Mouse (Mus musculus): Measurements from ENCODE around the gene Akr1cl.
"Not testable (repeated sequence)": the region's sequence is repeated elsewhere in the genome, so short reads cannot be mapped to it uniquely, and the experiment has no call there.

The Akr1cl gene

GRCm38 (mm10) chr1:65032641-65033040, at the start of gene Akr1cl:
Gene Akr1cl, minus strand, starts transcription at chr1:65032759.
- DNase-seq (ENCODE audit: low spot score) = no peak

- no peak for DNase-seq (ENCODE audit: low spot score)
Measured at GRCm38 (mm10) chr1:65082188-65082587, 49.6 kb upstream of the Akr1cl start, which contains the start of gene Crygb. Gene Crygb, minus strand, starts transcription at chr1:65082288.

- DNase-seq (ENCODE audit: low spot score) = no peak
Measured at GRCm38 (mm10) chr1:65075607-65076006, 43.0 kb upstream of the Akr1cl start.

GRCm38 (mm10) chr1:65073589-65073988, 41.0 kb upstream of the Akr1cl start, which contains the start of gene Crygc:
Gene Crygc, minus strand, starts transcription at chr1:65073689.
- no peak for DNase-seq (ENCODE audit: low spot score)

GRCm38 (mm10) chr1:65067842-65068241, 35.3 kb upstream of the Akr1cl start:
- DNase-seq (ENCODE audit: low spot score) = no peak

GRCm38 (mm10) chr1:65064201-65064600, 31.6 kb upstream of the Akr1cl start:
- DNase-seq (ENCODE audit: low spot score) = no peak

- no peak for DNase-seq (ENCODE audit: low spot score)
Measured at GRCm38 (mm10) chr1:65063352-65063751, 30.8 kb upstream of the Akr1cl start, which contains the start of gene Crygd. Gene Crygd, minus strand, starts transcription at chr1:65063452.

- DNase-seq (ENCODE audit: low spot score) = no peak
Measured at GRCm38 (mm10) chr1:65052140-65052539, 19.6 kb upstream of the Akr1cl start.

GRCm38 (mm10) chr1:65051696-65052095, 19.1 kb upstream of the Akr1cl start:
- DNase-seq (ENCODE audit: low spot score) = no peak

GRCm38 (mm10) chr1:65050952-65051351, 18.4 kb upstream of the Akr1cl start, which contains the start of gene Cryge:
Gene Cryge, minus strand, starts transcription at chr1:65051149.
- DNase-seq (ENCODE audit: low spot score) = not testable (repeated sequence)

GRCm38 (mm10) chr1:65048781-65049180, 16.2 kb upstream of the Akr1cl start:
- DNase-seq (ENCODE audit: low spot score) = peak; percentile 35

- DNase-seq (ENCODE audit: low spot score) = peak; percentile 15
Measured at GRCm38 (mm10) chr1:65046401-65047109, 14.0 kb upstream of the Akr1cl start.

GRCm38 (mm10) chr1:65043433-65043832, 10.9 kb upstream of the Akr1cl start:
- no peak for DNase-seq (ENCODE audit: low spot score)

- DNase-seq (ENCODE audit: low spot score) = no peak
Measured at GRCm38 (mm10) chr1:65041837-65042236, 9.3 kb upstream of the Akr1cl start.

- DNase-seq (ENCODE audit: low spot score) = no peak
Measured at GRCm38 (mm10) chr1:65040806-65041205, 8.2 kb upstream of the Akr1cl start.

GRCm38 (mm10) chr1:65039679-65040078, 7.1 kb upstream of the Akr1cl start:
- DNase-seq (ENCODE audit: low spot score) = no peak

- no peak for DNase-seq (ENCODE audit: low spot score)
Measured at GRCm38 (mm10) chr1:65037542-65037941, 5.0 kb upstream of the Akr1cl start.

- DNase-seq (ENCODE audit: low spot score) = no peak
Measured at GRCm38 (mm10) chr1:65035513-65035912, 3.0 kb upstream of the Akr1cl start.

- no peak for DNase-seq (ENCODE audit: low spot score)
Measured at GRCm38 (mm10) chr1:65028206-65028605, 4.4 kb downstream of the Akr1cl start.

- DNase-seq (ENCODE audit: low spot score) = no peak
Measured at GRCm38 (mm10) chr1:65012726-65013125, 19.8 kb downstream of the Akr1cl start.

GRCm38 (mm10) chr1:65010153-65010552, 22.4 kb downstream of the Akr1cl start:
- DNase-seq (ENCODE audit: low spot score) = peak; percentile 68

- DNase-seq (ENCODE audit: low spot score) = no peak
Measured at GRCm38 (mm10) chr1:65005575-65005974, 27.0 kb downstream of the Akr1cl start.

- DNase-seq (ENCODE audit: low spot score) = no peak
Measured at GRCm38 (mm10) chr1:65004526-65004925, 28.0 kb downstream of the Akr1cl start.

GRCm38 (mm10) chr1:64993206-64993605, 39.4 kb downstream of the Akr1cl start:
- no peak for DNase-seq (ENCODE audit: low spot score)

Measured in layer of hippocampus, adult 11-12 months (tissue).